Mouse (Mus musculus) forebrain, embryonic 13.5 days (tissue): ENCODE results near the gene Cdh20. TPM values are rescaled to one million over a fixed set of nuclear protein-coding genes. Genes with fewer than 3 reads are reported as not detected.
"Not testable (repeated sequence)": the region's sequence is repeated elsewhere in the genome, so short reads cannot be mapped to it uniquely, and the experiment has no call there.

ENCODE experiments used
- ATAC-seq: fragments of 200-750 bp; cut with Nextera tagmentation; 2 replicates; pipeline ENCODE4 v1.8.0; 2017
- H3K27ac ChIP-seq: fragments of 300-500 bp; sonication (generic); 2 replicates; pipeline ENCODE4 v1.5.1; 2015; ENCODE audit warnings: inconsistent platforms, mild to moderate bottlenecking, moderate library complexity
- H3K27me3 ChIP-seq: fragments of 300-500 bp; sonication (generic); 2 replicates; pipeline ENCODE4 v1.6.1; 2015; ENCODE audit warnings: mild to moderate bottlenecking, inconsistent platforms
- H3K36me3 ChIP-seq: fragments of 300-500 bp; sonication (generic); 2 replicates; pipeline ENCODE4 v1.6.1; 2015; ENCODE audit warnings: mild to moderate bottlenecking, inconsistent platforms; ENCODE audit not compliant: poor library complexity, severe bottlenecking
- H3K4me1 ChIP-seq: fragments of 300-500 bp; sonication (generic); 2 replicates; pipeline ENCODE4 v1.6.1; 2015; ENCODE audit warnings: inconsistent platforms
- H3K4me2 ChIP-seq: fragments of 300-500 bp; sonication (generic); 2 replicates; pipeline ENCODE4 v1.6.1; 2015; ENCODE audit warnings: inconsistent platforms, mild to moderate bottlenecking, moderate library complexity
- H3K4me3 ChIP-seq: fragments of 300-500 bp; sonication (generic); 2 replicates; pipeline ENCODE4 v1.5.1; 2015; ENCODE audit warnings: mild to moderate bottlenecking, inconsistent platforms
- H3K9ac ChIP-seq: fragments of 300-500 bp; sonication (generic); 2 replicates; pipeline ENCODE4 v1.6.1; 2015; ENCODE audit warnings: mild to moderate bottlenecking, inconsistent platforms
- H3K9me3 ChIP-seq: fragments of 300-500 bp; sonication (generic); replicated peaks from 2 replicates; pipeline ENCODE4 v1.6.1; 2016; ENCODE audit warnings: inconsistent platforms
- WGBS: fragments of 180-500 bp; shearing (Covaris S2); methylation state at CpG from one replicate; pipeline ENCODE4 v1.1.7; 2015; 5-methylcytosine and 5-hydroxymethylcytosine counted together
- polyA plus RNA-seq: library from polyadenylated mRNA; unstranded; fragments of >200 nt; fragmentation: Nextera tagmentation; extraction: Ambion mirVana; gene quantifications from 2 replicates; pipeline ENCODE4 v1.2.1, GENCODE M21; 2015

Gene Cdh20
- polyA plus RNA-seq, 1 experiment from 2014 or later, result 0.62 TPM

DNA sequence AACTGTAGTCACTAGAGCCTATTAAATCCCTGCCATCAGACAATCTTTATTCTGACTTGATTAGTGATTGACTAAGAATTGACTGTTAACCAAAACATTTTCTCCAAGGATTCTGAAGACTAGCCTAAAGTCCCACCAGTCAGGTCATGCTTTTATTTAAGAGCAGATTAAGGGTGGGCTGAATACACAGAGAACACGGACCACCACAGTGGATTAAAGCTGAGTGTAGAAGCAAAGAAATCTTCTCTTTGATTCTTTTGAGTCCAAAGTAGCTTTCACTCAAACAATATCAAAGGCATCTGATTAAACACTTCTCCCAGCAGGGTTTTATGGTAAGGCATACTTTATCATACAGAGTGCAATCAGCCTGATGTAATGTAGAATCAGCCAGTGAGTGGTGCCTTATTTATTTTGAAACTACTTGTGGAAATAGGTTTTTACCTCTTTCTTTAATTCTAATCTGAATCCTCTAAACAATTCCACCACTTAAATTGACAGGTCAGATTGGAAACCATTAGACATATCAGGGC is 149.0 kb downstream of the Cdh20 start:
- Histone ChIP-seq H3K27ac (no peak overlapping the region), H3K9ac (no peak overlapping the region), H3K27me3 (no peaks in the 10 kb centered on the region), H3K4me3 (no peak overlapping the region), H3K9me3 (no peaks in the 10 kb centered on the region), H3K4me2 (no peak overlapping the region), H3K36me3 (no peaks in the 10 kb centered on the region), H3K4me1 (0 out of 2 replicates have a peak, but pooled peaks cover 6% of the 10 kb centered on the region)
- ATAC-seq, result peak; percentile 61; the same call in 1 of the 2 replicates
- 0% methylated on average over 1 of the region's 1 CpGs for WGBS

DNA sequence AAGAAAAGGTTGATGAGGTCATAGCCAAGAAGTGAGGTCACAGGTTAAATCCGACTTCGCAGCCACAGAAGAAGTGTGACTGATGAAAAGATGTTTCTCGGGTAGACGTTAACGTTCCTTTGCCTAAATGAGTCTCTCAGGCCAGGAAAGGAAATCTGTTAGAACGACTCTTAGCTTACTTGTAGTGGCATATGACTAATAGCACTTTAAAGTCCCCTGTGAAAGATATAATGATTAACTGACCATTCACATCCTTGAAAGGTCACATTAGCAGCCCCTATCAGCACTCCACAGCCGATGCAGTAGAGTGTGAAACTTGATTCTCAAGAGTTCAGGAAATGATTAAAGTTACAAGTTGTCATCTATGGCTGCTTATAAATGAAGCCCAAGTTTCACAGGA is 164.7 kb downstream of the Cdh20 start:
- WGBS, result 68% methylated on average over 7 of the region's 7 CpGs
- no peak for ATAC-seq
- Histone ChIP-seq H3K36me3 (no peaks in the 10 kb centered on the region), H3K4me2 (no peak overlapping the region), H3K27me3 (no peaks in the 10 kb centered on the region), H3K9me3 (no peaks in the 10 kb centered on the region), H3K4me1 (no peaks in the 10 kb centered on the region), H3K9ac (no peak overlapping the region), H3K4me3 (no peak overlapping the region), H3K27ac (no peak overlapping the region)

DNA sequence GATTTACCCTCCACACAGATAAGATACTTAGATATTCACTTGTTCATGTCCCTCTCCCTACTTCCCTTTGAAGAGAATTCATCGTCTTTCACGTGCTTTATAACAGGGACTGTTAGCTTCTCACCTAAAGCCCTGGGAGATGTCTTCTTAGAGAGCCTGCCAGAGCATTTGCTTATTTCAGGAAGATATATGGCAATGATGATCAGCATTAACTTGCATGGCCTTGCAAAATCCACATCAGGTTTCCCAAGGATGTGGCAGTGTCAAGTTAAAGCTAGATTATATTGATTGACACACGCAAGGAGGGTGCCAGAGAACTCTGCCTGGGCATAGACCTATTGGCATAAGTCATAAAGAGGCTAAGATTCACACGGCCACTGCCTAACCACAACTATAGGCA is 168.6 kb downstream of the Cdh20 start:
- no peaks in the 10 kb centered on the region for H3K4me1 ChIP-seq
- WGBS, result 97% methylated on average over 4 of the region's 4 CpGs
- H3K9ac ChIP-seq, result no peak overlapping the region
- no peak overlapping the region for H3K4me3 ChIP-seq
- no peaks in the 10 kb centered on the region for H3K27me3 ChIP-seq
- no peak overlapping the region for H3K4me2 ChIP-seq
- no peak for ATAC-seq
- H3K36me3 ChIP-seq, result no peaks in the 10 kb centered on the region
- no peaks in the 10 kb centered on the region for H3K9me3 ChIP-seq
- no peak overlapping the region for H3K27ac ChIP-seq

DNA sequence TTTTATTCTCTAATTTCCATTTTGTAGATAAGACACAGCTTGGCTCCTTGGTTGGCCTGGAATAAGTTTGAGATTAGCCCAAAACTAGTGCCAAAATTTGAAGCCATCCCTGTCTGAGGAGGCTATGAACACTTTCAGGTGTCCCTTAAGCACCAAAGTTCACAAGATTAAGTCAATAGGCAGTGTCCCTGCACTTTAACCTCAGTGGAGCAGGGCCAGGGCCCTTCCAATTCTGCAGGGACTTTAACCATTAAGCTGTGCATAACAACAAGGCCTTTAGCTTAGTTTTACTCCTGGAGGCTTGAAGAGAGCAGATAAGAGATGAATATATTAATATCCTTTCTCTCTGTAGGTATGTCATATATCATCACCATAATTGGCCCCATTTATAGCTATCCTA is 170.8 kb downstream of the Cdh20 start:
- no peak for ATAC-seq

GRCm38 (mm10) chr1:104944470-104945109 is 176.3 kb downstream of the Cdh20 start:
- Histone ChIP-seq H3K4me2 (no peak overlapping the region), H3K4me3 (no peak overlapping the region), H3K9ac (no peak overlapping the region), H3K36me3 (no peaks in the 10 kb centered on the region), H3K27ac (no peak overlapping the region), H3K4me1 (no peaks in the 10 kb centered on the region), H3K9me3 (no peaks in the 10 kb centered on the region), H3K27me3 (no peaks in the 10 kb centered on the region)
- 9% methylated on average over 2 of the region's 2 CpGs for WGBS
- ATAC-seq, result peak; percentile 96

More for the DNA sequence above, 170.8 kb downstream of the Cdh20 start:
- Histone ChIP-seq H3K9ac (no peak overlapping the region), H3K4me2 (no peak overlapping the region), H3K27me3 (no peaks in the 10 kb centered on the region), H3K36me3 (no peaks in the 10 kb centered on the region), H3K4me1 (no peaks in the 10 kb centered on the region), H3K27ac (no peak overlapping the region), H3K9me3 (no peaks in the 10 kb centered on the region), H3K4me3 (no peak overlapping the region)

DNA sequence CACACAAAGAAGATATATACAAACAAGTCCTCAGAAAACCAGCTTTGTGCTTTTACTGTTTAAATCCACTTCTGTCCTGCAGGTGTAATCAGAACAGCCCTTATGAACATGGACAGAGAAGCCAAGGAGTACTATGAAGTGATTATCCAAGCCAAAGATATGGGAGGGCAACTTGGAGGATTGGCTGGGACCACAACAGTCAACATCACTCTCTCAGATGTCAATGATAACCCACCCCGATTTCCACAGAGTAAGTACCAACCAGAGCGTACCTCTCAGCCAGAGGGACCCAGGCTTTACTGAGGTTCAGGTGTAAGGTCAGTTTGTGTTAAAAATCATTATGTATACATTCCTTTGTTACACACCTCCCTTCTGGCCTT is 176.8 kb downstream of the Cdh20 start:
- Histone ChIP-seq H3K4me3 (no peak overlapping the region), H3K27ac (no peak overlapping the region), H3K9me3 (no peaks in the 10 kb centered on the region), H3K4me1 (no peaks in the 10 kb centered on the region), H3K36me3 (no peaks in the 10 kb centered on the region), H3K9ac (no peak overlapping the region), H3K4me2 (no peak overlapping the region), H3K27me3 (no peaks in the 10 kb centered on the region)
- WGBS, result 98% methylated on average over 2 of the region's 2 CpGs
- ATAC-seq, result peak; percentile 55

DNA sequence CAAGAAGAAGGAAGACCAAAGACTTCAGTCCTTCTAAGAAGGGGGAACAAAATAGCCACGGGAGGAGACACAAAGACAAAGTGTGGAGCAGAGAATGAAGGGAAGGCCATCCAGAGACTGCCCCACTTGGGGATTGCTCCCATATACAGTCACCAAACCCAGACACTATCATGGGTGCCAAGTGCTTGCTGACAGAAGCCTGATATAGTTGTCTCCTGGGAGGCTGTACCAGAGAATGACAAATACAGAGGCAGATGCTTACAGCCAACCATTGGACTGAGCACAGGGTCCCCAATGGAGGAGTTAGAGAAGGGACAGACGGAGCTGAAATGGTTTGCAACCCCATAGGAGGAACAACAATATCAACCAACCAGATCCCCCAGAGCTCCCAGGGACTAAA is 181.3 kb downstream of the Cdh20 start:
- H3K9ac ChIP-seq, ATAC-seq, H3K4me1 ChIP-seq, H3K36me3 ChIP-seq, H3K4me3 ChIP-seq, H3K4me2 ChIP-seq, H3K9me3 ChIP-seq, H3K27me3 ChIP-seq, H3K27ac ChIP-seq: not testable (repeated sequence)
- WGBS, result 89% methylated on average over 2 of the region's 2 CpGs

- Histone ChIP-seq H3K4me3 (no peak overlapping the region), H3K9me3 (no peaks in the 10 kb centered on the region), H3K4me2 (no peak overlapping the region), H3K27me3 (no peaks in the 10 kb centered on the region), H3K9ac (no peak overlapping the region), H3K27ac (no peak overlapping the region), H3K36me3 (no peaks in the 10 kb centered on the region), H3K4me1 (0 out of 2 replicates have a peak, but pooled peaks cover 5% of the 10 kb centered on the region)
- peak; percentile 65; the same call in 1 of the 2 replicates for ATAC-seq
- 35% methylated on average over 6 of the region's 6 CpGs for WGBS
These were observed 188.7 kb downstream of the Cdh20 start for GRCm38 (mm10) chr1:104957046-104957445.

DNA sequence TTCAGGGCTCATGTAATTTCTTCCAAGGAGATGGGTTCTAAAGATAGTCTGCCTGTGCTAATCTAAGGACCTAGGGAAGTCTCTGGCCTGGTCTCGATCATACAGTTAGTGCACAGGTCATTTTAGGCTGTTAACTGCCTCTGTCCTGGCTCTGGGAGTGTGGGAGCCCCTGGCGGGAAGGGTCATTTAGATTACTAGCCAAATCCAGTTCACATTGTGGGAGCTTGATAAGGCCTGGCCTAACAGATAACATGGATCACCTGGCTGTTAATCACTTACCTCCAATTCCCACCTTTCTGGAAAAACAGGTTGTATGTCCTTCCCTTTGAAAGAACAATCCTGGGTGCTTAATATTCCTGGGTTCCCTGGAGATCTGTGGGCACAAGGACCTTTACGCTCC is 193.3 kb downstream of the Cdh20 start:
- H3K9me3 ChIP-seq, result no peaks in the 10 kb centered on the region
- no peak overlapping the region for H3K9ac ChIP-seq
- H3K27ac ChIP-seq, result no peak overlapping the region
- 0 out of 2 replicates have a peak, but pooled peaks cover 5% of the 10 kb centered on the region for H3K4me1 ChIP-seq
- no peak overlapping the region for H3K4me3 ChIP-seq
- no peak for ATAC-seq
- no peak overlapping the region for H3K4me2 ChIP-seq
- 90% methylated on average over 3 of the region's 3 CpGs for WGBS
- H3K36me3 ChIP-seq, result no peaks in the 10 kb centered on the region
- no peaks in the 10 kb centered on the region for H3K27me3 ChIP-seq

GRCm38 (mm10) chr1:104962257-104962656 is 193.9 kb downstream of the Cdh20 start:
- Histone ChIP-seq H3K27ac (no peak overlapping the region), H3K36me3 (no peaks in the 10 kb centered on the region), H3K27me3 (no peaks in the 10 kb centered on the region), H3K4me2 (no peak overlapping the region), H3K9ac (no peak overlapping the region), H3K4me1 (no peaks in the 10 kb centered on the region), H3K4me3 (no peak overlapping the region), H3K9me3 (no peaks in the 10 kb centered on the region)
- 64% methylated on average over 4 of the region's 4 CpGs for WGBS
- ATAC-seq, result peak; percentile 43; the same call in 1 of the 2 replicates

GRCm38 (mm10) chr1:104979068-104979467 is 210.7 kb downstream of the Cdh20 start:
- ATAC-seq, result peak; percentile 69; the same call in 1 of the 2 replicates

GRCm38 (mm10) chr1:104980273-104980672 is 211.9 kb downstream of the Cdh20 start:
- Histone ChIP-seq H3K4me2 (no peak overlapping the region), H3K36me3 (no peaks in the 10 kb centered on the region), H3K27ac (no peak overlapping the region), H3K27me3 (no peaks in the 10 kb centered on the region), H3K9me3 (no peaks in the 10 kb centered on the region), H3K4me3 (no peak overlapping the region), H3K9ac (no peak overlapping the region), H3K4me1 (no peaks in the 10 kb centered on the region)
- ATAC-seq, result no peak
- 87% methylated on average over 1 of the region's 1 CpGs for WGBS

More at GRCm38 (mm10) chr1:104979068-104979467, 210.7 kb downstream of the Cdh20 start:
- no peak overlapping the region for H3K27ac ChIP-seq
- H3K4me1 ChIP-seq, result no peaks in the 10 kb centered on the region
- no peak overlapping the region for H3K4me2 ChIP-seq
- 55% methylated on average over 2 of the region's 2 CpGs for WGBS
- H3K36me3 ChIP-seq, result no peaks in the 10 kb centered on the region
- no peak overlapping the region for H3K4me3 ChIP-seq
- H3K9me3 ChIP-seq, result no peaks in the 10 kb centered on the region
- no peak overlapping the region for H3K9ac ChIP-seq
- H3K27me3 ChIP-seq, result no peaks in the 10 kb centered on the region
